7 mouse cellular contexts compared by ENCODE assay signal in genomic region chr11:48833731-48834639, GRCm38 (mm10). TPM values are rescaled to one million over a fixed set of nuclear protein-coding genes. Genes with fewer than 3 reads are reported as not detected.
DNase-seq lines count a peak whose midpoint lies in the region; ATAC-seq lines count a peak whose summit lies in the region.

No protein-coding gene starts in this region.

- DNase-seq in adrenal gland, adult (ENCODE audit: inconsistent age in 2 of 2, low spot score in 1 of 2): peak; percentile 92 to 99
- DNase-seq in embryo, embryonic 10.5 days (ENCODE audit: low spot score): peak; percentile 96
- DNase-seq in gastrocnemius, postnatal 14 days: peak; percentile 89
- peak; percentile 89 to 95 for DNase-seq in left cerebral cortex, postnatal 14 days (ENCODE audit: low spot score in 2 of 2)
- peak; percentile 84 for DNase-seq in right cerebral cortex, postnatal 25 days

- peak; percentile 64 for ATAC-seq in inflammation-experienced regulatory T-cells, adult 6 months
- ATAC-seq in megakaryocyte-erythroid progenitor cell, adult 5-6 weeks (replicated peaks; ENCODE audit: low FRiP score, low TSS enrichment, poor library complexity, severe bottlenecking): peak; percentile 74

- intact Hi-C loops in gastrocnemius, postnatal 14 days (cut with DNase I; ENCODE audit: low total_unique reads): no loop called here
- intact Hi-C loops in left cerebral cortex, postnatal 14 days (cut with DNase I): loop anchor here (2.0 kb wide), 2 partner anchors 15 to 23 kb away; no protein-coding TSS in a partner anchor

RNA-seq across cellular contexts. Expression of gene Gm12184, which starts 7.5 kb away (rescaled TPM):
- 1 to 10 TPM; 2.7 to 3.0 TPM for total RNA-seq in gastrocnemius, postnatal 14 days (2021)
- polyA plus RNA-seq in inflammation-experienced regulatory T-cells, adult 6 months (2017; shearing (Covaris generic)): 1 to 10 TPM; 1.3 to 2.8 (median 2.5) TPM
- total RNA-seq in left cerebral cortex, postnatal 14 days (2021): 1 to 10 TPM; 1.2 to 1.6 TPM
- total RNA-seq in megakaryocyte-erythroid progenitor cell, adult 5-6 weeks (2014; fragmentation: Nextera tagmentation): 10.6 and 12.0 TPM in 2 replicates
- 6.7 and 9.1 TPM in 2 replicates for total RNA-seq in megakaryocyte-erythroid progenitor cell, adult 5-6 weeks (2017)

RNA-seq across cellular contexts. Expression of gene Trim7, which starts 8.0 kb away (rescaled TPM):
- 100 to 1,000 TPM in 1 of 2 experiments, 10 to 100 TPM in 1; 93.7 to 106 TPM for total RNA-seq in gastrocnemius, postnatal 14 days (2021)
- 1 to 10 TPM in 2 of 3 experiments, under 1 TPM in 1; 0.58 to 2.1 (median 1.1) TPM for polyA plus RNA-seq in inflammation-experienced regulatory T-cells, adult 6 months (2017; shearing (Covaris generic))
- 1 to 10 TPM; 1.4 to 1.8 TPM for total RNA-seq in left cerebral cortex, postnatal 14 days (2021)
- total RNA-seq in megakaryocyte-erythroid progenitor cell, adult 5-6 weeks (2014; fragmentation: Nextera tagmentation): 0.84 TPM in 1 of 2 replicates, not detected in the other
- 0.75 and 0.80 TPM in 2 replicates for total RNA-seq in megakaryocyte-erythroid progenitor cell, adult 5-6 weeks (2017)

RNA-seq across cellular contexts. Expression of gene Trim41, which starts 16.8 kb away (rescaled TPM):
- total RNA-seq in gastrocnemius, postnatal 14 days (2021): 10 to 100 TPM; 16.3 to 21.0 TPM
- polyA plus RNA-seq in inflammation-experienced regulatory T-cells, adult 6 months (2017; shearing (Covaris generic)): 1 to 10 TPM; 2.5 to 4.6 (median 3.3) TPM
- 10 to 100 TPM; 52.0 to 56.4 TPM for total RNA-seq in left cerebral cortex, postnatal 14 days (2021)
- 16.0 and 19.8 TPM in 2 replicates for total RNA-seq in megakaryocyte-erythroid progenitor cell, adult 5-6 weeks (2014; fragmentation: Nextera tagmentation)
- total RNA-seq in megakaryocyte-erythroid progenitor cell, adult 5-6 weeks (2017): 18.6 and 64.6 TPM in 2 replicates

RNA-seq across cellular contexts. Expression of gene Rack1, which starts 33.9 kb away (rescaled TPM):
- 100 to 1,000 TPM; 392 to 429 TPM for total RNA-seq in gastrocnemius, postnatal 14 days (2021)
- polyA plus RNA-seq in inflammation-experienced regulatory T-cells, adult 6 months (2017; shearing (Covaris generic)): 1,000 to 10,000 TPM; 1,163 to 1,603 (median 1,351) TPM
- total RNA-seq in left cerebral cortex, postnatal 14 days (2021): 100 to 1,000 TPM; 252 to 259 TPM
- total RNA-seq in megakaryocyte-erythroid progenitor cell, adult 5-6 weeks (2014; fragmentation: Nextera tagmentation): 2,653 and 3,048 TPM in 2 replicates
- total RNA-seq in megakaryocyte-erythroid progenitor cell, adult 5-6 weeks (2017): 1,625 and 1,902 TPM in 2 replicates

RNA-seq across cellular contexts. Expression of gene Irgm1, which starts 37.5 kb away (rescaled TPM):
- total RNA-seq in gastrocnemius, postnatal 14 days (2021): 1 to 10 TPM; 6.1 to 7.0 TPM
- polyA plus RNA-seq in inflammation-experienced regulatory T-cells, adult 6 months (2017; shearing (Covaris generic)): 100 to 1,000 TPM; 172 to 210 (median 188) TPM
- 1 to 10 TPM; 3.7 TPM for total RNA-seq in left cerebral cortex, postnatal 14 days (2021)
- 37.4 and 43.3 TPM in 2 replicates for total RNA-seq in megakaryocyte-erythroid progenitor cell, adult 5-6 weeks (2014; fragmentation: Nextera tagmentation)
- 53.9 and 61.5 TPM in 2 replicates for total RNA-seq in megakaryocyte-erythroid progenitor cell, adult 5-6 weeks (2017)

Comparison
In these comparisons a context has a peak if more than half of its experiments do, and no peak if none do; other contexts are left out.
1. Peak in every context shown above with its lines: DNase-seq and ATAC-seq.
2. RNA of gene Trim7, which starts 8.0 kb away (total RNA-seq): 93.7 to 106 TPM in gastrocnemius, postnatal 14 days; 1.4 to 1.8 TPM in left cerebral cortex, postnatal 14 days and 0.75 to 0.84 TPM in megakaryocyte-erythroid progenitor cell, adult 5-6 weeks; every median in the first group is over 10 times any median in the second.